Mouse (Mus musculus) hindbrain, embryonic 13.5 days (tissue): Measurements from ENCODE around the gene Slc22a14. TPM values are rescaled to one million over a fixed set of nuclear protein-coding genes. Genes with fewer than 3 reads are reported as not detected.
"Not testable (repeated sequence)": the region's sequence is repeated elsewhere in the genome, so short reads cannot be mapped to it uniquely, and the experiment has no call there.

Experiments used
- ATAC-seq: fragments of 200-750 bp; cut with Nextera tagmentation; 2 replicates; pipeline ENCODE4 v1.8.0; 2017; ENCODE audit warnings: moderate TSS enrichment; ENCODE audit not compliant: low FRiP score
- H3K27ac ChIP-seq: fragments of 300-500 bp; sonication (generic); 2 replicates; pipeline ENCODE4 v1.5.1; 2015; ENCODE audit warnings: inconsistent platforms, mild to moderate bottlenecking, moderate library complexity
- H3K27me3 ChIP-seq: fragments of 300-500 bp; sonication (generic); 2 replicates; pipeline ENCODE4 v1.6.1; 2015; ENCODE audit warnings: mild to moderate bottlenecking, inconsistent platforms
- H3K36me3 ChIP-seq: fragments of 300-500 bp; sonication (generic); 2 replicates; pipeline ENCODE4 v1.6.1; 2015; ENCODE audit warnings: mild to moderate bottlenecking, inconsistent platforms
- H3K4me1 ChIP-seq: fragments of 300-500 bp; sonication (generic); replicated peaks from 2 replicates; pipeline ENCODE4 v1.6.1; 2015; ENCODE audit warnings: inconsistent platforms
- H3K4me2 ChIP-seq: fragments of 300-500 bp; sonication (generic); 2 replicates; pipeline ENCODE4 v1.6.1; 2015; ENCODE audit warnings: inconsistent platforms, mild to moderate bottlenecking, moderate library complexity
- H3K4me3 ChIP-seq: fragments of 300-500 bp; sonication (generic); 2 replicates; pipeline ENCODE4 v1.5.1; 2015; ENCODE audit warnings: mild to moderate bottlenecking, inconsistent platforms
- H3K9ac ChIP-seq: fragments of 300-500 bp; sonication (generic); 2 replicates; pipeline ENCODE4 v1.6.1; 2015; ENCODE audit warnings: mild to moderate bottlenecking, inconsistent platforms
- H3K9me3 ChIP-seq: fragments of 300-500 bp; sonication (generic); 2 replicates; pipeline ENCODE4 v1.6.1; 2016; ENCODE audit warnings: inconsistent platforms
- WGBS: fragments of 180-500 bp; shearing (Covaris S2); methylation state at CpG from one replicate; pipeline ENCODE4 v1.1.7; 2015; 5-methylcytosine and 5-hydroxymethylcytosine counted together
- polyA plus RNA-seq: library from polyadenylated mRNA; unstranded; fragments of >200 nt; fragmentation: Nextera tagmentation; extraction: Ambion mirVana; gene quantifications from 2 replicates; pipeline ENCODE4 v1.2.1, GENCODE M21; 2015

Gene Slc22a14
- polyA plus RNA-seq, 1 experiment from 2014 or later, result not detected

DNA sequence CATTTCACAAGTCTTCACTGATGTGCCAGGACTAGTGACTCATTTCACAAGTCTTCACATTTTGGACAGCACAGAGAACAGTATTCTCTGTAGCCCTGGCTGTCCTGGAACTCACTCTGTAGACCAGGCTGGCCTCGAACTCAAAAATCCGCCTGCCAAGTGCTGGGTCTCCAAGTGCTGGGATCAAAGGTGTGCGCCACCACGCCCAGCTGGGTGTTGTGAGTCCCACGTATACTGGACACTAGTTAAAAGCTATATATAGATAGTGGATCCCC lies 99.3 kb downstream of the Slc22a14 start:
- WGBS, result 94% methylated on average over 5 of the region's 5 CpGs
- H3K4me2 ChIP-seq, H3K9ac ChIP-seq, H3K4me3 ChIP-seq, H3K9me3 ChIP-seq, H3K4me1 ChIP-seq, H3K27me3 ChIP-seq, H3K27ac ChIP-seq, ATAC-seq: not testable (repeated sequence)
- peaks cover 65% of the 10 kb centered on the region for H3K36me3 ChIP-seq

DNA sequence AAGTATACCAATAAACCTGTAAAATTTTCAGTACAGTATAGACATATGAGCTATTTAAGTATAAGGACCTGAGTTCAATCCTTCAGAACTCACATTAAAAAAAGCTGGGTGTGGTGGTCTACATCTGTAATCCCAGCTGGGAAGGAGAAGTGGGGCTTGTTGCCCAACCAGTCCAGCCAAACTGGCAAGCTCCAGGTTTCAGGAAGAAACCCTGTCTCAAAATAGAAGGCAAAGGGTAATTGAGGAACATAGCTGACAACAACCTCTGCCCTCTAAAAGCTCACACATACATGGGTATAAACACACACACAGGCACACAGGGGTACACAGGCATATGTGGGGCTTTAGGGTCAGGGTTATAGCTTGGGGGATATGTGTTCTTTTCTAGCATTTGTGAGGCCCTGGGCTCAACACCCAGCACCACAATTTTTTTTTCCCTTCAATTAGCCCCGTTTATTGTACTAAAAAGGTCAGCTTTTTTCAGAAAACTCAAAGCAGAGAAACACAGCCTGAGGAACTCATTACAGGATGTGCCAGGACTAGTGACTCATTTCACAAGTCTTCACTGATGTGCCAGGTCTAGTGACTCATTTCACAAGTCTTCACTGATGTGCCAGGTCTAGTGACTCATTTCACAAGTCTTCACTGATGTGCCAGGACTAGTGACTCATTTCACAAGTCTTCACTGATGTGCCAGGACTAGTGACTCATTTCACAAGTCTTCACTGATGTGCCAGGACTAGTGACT lies 99.8 kb downstream of the Slc22a14 start:
- not testable (repeated sequence) for H3K27ac ChIP-seq, H3K9ac ChIP-seq, H3K9me3 ChIP-seq, H3K4me2 ChIP-seq, H3K4me1 ChIP-seq, ATAC-seq, H3K27me3 ChIP-seq, H3K4me3 ChIP-seq
- peaks cover 67% of the 10 kb centered on the region for H3K36me3 ChIP-seq
- WGBS, result 97% methylated on average over 1 of the region's 1 CpGs

DNA sequence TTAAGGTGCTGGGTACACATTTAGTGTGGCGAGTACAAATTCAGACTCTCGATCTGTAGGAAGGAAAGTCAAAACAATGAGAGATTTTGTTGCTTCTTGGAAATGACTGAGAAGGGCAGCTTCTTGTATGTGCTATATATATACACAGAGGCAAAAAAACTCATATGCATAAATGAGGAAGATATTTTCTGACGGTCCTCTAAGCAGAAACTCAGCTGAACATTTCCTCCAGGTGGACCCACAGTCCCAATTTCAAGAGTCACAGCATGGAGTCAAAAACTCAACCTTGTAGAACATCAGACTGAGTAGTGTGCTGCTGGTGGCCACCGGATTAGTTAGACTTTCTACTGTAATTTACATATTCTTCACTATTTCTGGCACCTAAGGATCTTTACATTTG lies 102.3 kb downstream of the Slc22a14 start:
- Histone ChIP-seq H3K27me3 (no peaks in the 10 kb centered on the region), H3K4me1 (no peaks in the 10 kb centered on the region), H3K9me3 (no peaks in the 10 kb centered on the region), H3K4me2 (no peak overlapping the region), H3K4me3 (no peak overlapping the region), H3K9ac (no peak overlapping the region), H3K36me3 (peaks cover 69% of the 10 kb centered on the region), H3K27ac (no peak overlapping the region)
- ATAC-seq, result no peak
- WGBS, result 93% methylated on average over 4 of the region's 4 CpGs

DNA sequence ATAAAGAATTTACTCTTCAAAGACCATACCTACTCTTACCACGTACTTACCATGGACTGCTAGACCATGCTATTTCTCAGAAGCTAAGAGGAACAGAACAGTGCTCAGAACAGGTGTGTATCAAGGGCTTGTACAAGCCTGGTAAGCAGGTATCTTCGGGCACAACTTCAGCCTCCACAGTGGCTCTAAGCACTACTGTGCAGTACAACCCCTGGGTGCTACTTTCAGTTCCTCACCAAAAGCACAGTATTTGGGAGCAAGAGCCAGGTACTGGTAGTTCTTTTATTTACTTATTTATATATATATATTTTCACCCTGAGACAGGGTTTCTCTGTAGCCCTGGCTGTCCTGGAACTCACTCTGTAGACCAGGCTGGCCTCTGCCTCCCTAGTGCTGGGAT lies 104.5 kb downstream of the Slc22a14 start:
- WGBS, result 97% methylated on average over 2 of the region's 2 CpGs
- Histone ChIP-seq H3K27ac (no peak overlapping the region), H3K9me3 (no peaks in the 10 kb centered on the region), H3K4me2 (no peak overlapping the region), H3K4me1 (no peaks in the 10 kb centered on the region), H3K36me3 (peaks cover 69% of the 10 kb centered on the region), H3K27me3 (no peaks in the 10 kb centered on the region), H3K4me3 (no peak overlapping the region), H3K9ac (no peak overlapping the region)
- ATAC-seq, result no peak

DNA sequence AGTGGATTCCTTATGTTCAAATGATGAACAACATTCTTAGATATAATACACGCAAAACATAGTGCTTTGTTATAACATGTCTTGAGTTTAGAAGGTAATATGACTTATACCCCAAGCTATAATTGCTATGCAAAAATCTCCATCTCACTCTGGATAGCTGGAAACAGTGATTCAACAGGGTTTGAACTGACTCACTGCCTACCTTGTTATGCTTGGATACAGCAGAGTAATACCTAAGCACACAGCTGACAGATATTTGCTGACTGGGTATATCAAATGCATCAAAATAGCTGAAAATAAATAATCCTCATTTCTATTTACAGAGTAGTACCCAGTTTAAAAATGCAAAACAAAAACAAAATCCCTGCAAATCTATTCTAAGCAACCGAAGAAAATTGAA lies 106.6 kb downstream of the Slc22a14 start:
- Histone ChIP-seq H3K27ac (no peak overlapping the region), H3K9me3 (no peaks in the 10 kb centered on the region), H3K9ac (no peak overlapping the region), H3K36me3 (peaks cover 73% of the 10 kb centered on the region), H3K4me1 (no peaks in the 10 kb centered on the region), H3K4me2 (no peak overlapping the region), H3K27me3 (no peaks in the 10 kb centered on the region), H3K4me3 (no peak overlapping the region)
- WGBS, result 95% methylated on average over 2 of the region's 2 CpGs
- no peak for ATAC-seq

DNA sequence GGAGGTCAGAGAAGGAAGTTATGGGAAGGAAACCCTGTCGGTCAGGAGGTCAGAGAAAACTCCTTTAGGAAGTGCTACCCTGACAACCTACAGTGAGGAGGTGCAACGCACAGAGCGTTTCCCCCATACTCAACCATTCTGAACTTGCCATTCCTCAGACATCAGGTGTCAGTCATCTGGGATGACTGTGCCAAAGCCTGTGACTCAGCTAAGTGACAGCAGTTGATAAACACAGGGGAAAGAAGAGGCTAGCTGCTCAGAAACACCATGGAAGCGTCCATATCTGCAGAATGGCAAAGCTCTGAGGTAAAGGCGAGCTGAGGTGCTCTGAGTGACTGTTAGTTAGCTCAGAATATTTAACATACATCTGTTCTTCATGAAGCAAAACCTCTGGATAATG lies 107.2 kb downstream of the Slc22a14 start:
- H3K4me2 ChIP-seq, result no peak overlapping the region
- H3K4me3 ChIP-seq, result no peak overlapping the region
- no peaks in the 10 kb centered on the region for H3K9me3 ChIP-seq
- peaks cover 78% of the 10 kb centered on the region for H3K36me3 ChIP-seq
- no peak overlapping the region for H3K27ac ChIP-seq
- H3K4me1 ChIP-seq, result no peaks in the 10 kb centered on the region
- no peaks in the 10 kb centered on the region for H3K27me3 ChIP-seq
- WGBS, result 93% methylated on average over 5 of the region's 5 CpGs
- H3K9ac ChIP-seq, result no peak overlapping the region
- ATAC-seq, result no peak

DNA sequence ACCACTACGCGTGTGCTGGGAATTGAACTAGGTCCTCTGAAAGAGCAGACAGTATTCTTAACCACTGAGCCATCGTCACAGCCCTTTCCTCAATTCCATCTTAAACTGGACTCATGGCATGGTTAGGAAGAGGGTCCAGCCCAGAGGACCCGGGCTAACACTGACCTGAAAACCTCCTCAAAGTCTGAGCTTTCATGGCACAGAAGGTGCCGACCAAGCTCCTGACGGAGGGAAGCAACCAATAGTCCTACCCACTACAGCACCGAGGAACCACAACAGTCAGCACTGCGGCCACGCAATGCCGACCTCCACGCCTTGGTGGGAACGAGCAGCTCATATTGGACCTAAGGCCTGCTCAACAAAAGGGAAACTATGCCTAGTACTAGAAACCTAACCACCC lies 109.2 kb downstream of the Slc22a14 start:
- H3K9me3 ChIP-seq, result no peaks in the 10 kb centered on the region
- no peak overlapping the region for H3K9ac ChIP-seq
- no peak for ATAC-seq
- peaks cover 76% of the 10 kb centered on the region for H3K36me3 ChIP-seq
- no peak overlapping the region for H3K4me3 ChIP-seq
- 97% methylated on average over 12 of the region's 12 CpGs for WGBS
- H3K4me2 ChIP-seq, result no peak overlapping the region
- no peaks in the 10 kb centered on the region for H3K4me1 ChIP-seq
- no peaks in the 10 kb centered on the region for H3K27me3 ChIP-seq
- no peak overlapping the region for H3K27ac ChIP-seq

DNA sequence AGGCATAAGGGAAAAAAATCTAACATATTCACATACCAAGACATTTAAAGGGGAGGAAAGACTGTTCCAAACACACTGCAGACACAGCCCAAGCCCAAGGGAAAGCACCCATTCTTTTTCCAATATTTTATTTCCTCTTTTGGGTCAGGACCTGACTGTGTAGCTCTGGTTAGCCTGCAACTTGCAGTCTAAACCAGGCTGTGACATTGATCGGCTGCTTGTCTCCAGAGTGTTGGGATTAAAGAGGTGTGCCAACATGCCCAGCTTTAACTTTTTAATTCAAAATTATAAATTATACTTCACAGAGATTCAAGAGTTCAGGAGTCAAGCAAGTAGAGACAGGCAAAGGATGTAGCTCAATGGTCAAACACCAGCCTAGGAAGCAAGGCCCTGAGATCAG lies 110.3 kb downstream of the Slc22a14 start:
- no peaks in the 10 kb centered on the region for H3K4me1 ChIP-seq
- H3K4me3 ChIP-seq, result no peak overlapping the region
- peaks cover 82% of the 10 kb centered on the region for H3K36me3 ChIP-seq
- H3K9me3 ChIP-seq, result no peaks in the 10 kb centered on the region
- H3K9ac ChIP-seq, result no peak overlapping the region
- H3K4me2 ChIP-seq, result no peak overlapping the region
- H3K27me3 ChIP-seq, result no peaks in the 10 kb centered on the region
- H3K27ac ChIP-seq, result no peak overlapping the region
- ATAC-seq, result no peak
- WGBS, result 100% methylated on average over 1 of the region's 1 CpGs

DNA sequence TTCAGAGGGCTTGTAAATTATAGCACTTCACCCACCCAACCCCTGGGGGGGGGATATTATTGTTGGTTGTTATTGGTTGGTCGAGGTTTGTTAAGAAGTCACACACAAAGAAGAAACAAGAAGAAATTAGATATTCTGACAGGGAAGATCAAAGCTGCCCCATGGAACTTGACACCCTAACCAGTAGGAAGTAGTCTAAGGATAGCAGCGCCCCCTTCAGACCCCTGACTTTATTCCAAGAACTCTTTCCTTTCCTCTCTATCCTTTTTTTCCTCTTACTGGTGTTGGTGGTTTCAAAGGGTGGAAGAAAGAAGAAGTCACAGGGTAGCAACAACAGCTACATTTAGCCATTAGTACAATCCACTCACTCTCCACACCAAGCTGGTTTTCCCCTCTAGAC lies 111.2 kb downstream of the Slc22a14 start:
- Histone ChIP-seq H3K36me3 (peaks cover 83% of the 10 kb centered on the region), H3K4me2 (no peak overlapping the region), H3K9me3 (no peaks in the 10 kb centered on the region), H3K9ac (no peak overlapping the region), H3K27ac (no peak overlapping the region), H3K27me3 (no peaks in the 10 kb centered on the region), H3K4me1 (no peaks in the 10 kb centered on the region), H3K4me3 (no peak overlapping the region)
- ATAC-seq, result no peak
- WGBS, result 85% methylated on average over 2 of the region's 2 CpGs

DNA sequence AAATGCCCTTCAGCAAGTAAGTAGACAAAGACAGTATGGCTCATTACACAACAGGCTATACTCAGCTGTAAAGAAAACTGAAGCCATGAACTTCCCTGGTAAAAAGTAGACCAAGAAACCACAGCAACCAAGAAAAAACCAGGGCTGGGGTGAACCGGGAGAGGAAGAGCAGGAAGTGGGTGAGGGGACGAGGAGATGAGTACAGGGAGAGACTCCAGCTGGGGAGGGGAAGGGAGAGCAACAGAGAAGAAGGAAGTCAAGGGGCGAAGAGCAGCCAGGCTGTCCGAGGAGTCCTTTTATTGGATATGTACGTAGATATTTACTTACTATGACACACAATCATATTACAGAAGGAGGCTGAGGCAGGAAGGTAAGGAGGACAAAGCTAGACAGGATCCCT lies 117.4 kb downstream of the Slc22a14 start:
- H3K4me3 ChIP-seq, result no peak overlapping the region
- H3K4me1 ChIP-seq, result no peaks in the 10 kb centered on the region
- H3K9ac ChIP-seq, result no peak overlapping the region
- no peak overlapping the region for H3K27ac ChIP-seq
- no peaks in the 10 kb centered on the region for H3K27me3 ChIP-seq
- no peak overlapping the region for H3K4me2 ChIP-seq
- peaks cover 59% of the 10 kb centered on the region for H3K36me3 ChIP-seq
- H3K9me3 ChIP-seq, result no peaks in the 10 kb centered on the region
- WGBS, result 85% methylated on average over 5 of the region's 5 CpGs
- no peak for ATAC-seq

DNA sequence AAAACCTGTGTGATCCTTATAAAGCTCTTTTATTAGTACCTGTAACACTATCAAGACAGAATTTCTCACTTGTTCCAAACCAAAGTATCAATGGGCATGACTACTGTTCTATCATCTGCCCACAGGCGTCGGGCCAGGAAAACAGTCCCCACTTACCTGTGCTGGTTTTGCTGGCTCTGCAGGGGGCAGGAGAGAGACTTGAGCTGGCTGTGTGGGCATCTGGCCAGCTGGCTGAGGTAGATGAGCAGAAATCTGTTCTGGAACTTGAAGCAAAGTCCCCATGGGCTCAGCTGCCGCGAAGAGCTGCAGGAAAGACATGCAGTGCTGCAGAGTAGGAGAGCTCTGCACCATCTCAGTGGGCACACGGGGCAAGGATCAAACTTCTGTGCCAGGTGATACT lies 118.5 kb downstream of the Slc22a14 start:
- Histone ChIP-seq H3K27ac (no peak overlapping the region), H3K9ac (0 out of 2 replicates have a peak overlapping the region, but pooled peaks have one; percentile 8), H3K4me2 (no peak overlapping the region), H3K4me3 (no peak overlapping the region), H3K9me3 (no peaks in the 10 kb centered on the region), H3K36me3 (peaks cover 58% of the 10 kb centered on the region), H3K27me3 (no peaks in the 10 kb centered on the region), H3K4me1 (no peaks in the 10 kb centered on the region)
- no peak for ATAC-seq
- WGBS, result 91% methylated on average over 5 of the region's 5 CpGs

DNA sequence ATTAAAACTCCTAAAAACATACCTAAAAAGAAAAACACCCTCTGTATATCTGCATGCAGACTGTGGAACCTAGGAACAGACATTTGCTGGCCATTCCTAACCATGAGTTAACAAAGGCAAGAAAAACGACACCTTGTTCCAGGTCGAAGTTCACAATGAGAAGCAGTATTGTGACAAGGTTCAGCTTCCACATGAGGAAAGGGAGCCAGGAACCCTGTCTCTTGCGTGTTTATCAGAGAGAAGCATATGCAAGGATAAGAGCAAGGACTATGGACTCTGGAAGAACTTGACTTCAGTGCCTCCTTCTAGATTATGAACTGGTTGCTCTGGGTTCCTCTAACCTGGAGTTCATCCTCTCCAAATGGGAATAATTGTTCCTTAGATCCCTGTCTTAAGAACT lies 121.4 kb downstream of the Slc22a14 start:
- 93% methylated on average over 3 of the region's 3 CpGs for WGBS
- H3K36me3 ChIP-seq, result peaks cover 53% of the 10 kb centered on the region
- no peak for ATAC-seq

DNA sequence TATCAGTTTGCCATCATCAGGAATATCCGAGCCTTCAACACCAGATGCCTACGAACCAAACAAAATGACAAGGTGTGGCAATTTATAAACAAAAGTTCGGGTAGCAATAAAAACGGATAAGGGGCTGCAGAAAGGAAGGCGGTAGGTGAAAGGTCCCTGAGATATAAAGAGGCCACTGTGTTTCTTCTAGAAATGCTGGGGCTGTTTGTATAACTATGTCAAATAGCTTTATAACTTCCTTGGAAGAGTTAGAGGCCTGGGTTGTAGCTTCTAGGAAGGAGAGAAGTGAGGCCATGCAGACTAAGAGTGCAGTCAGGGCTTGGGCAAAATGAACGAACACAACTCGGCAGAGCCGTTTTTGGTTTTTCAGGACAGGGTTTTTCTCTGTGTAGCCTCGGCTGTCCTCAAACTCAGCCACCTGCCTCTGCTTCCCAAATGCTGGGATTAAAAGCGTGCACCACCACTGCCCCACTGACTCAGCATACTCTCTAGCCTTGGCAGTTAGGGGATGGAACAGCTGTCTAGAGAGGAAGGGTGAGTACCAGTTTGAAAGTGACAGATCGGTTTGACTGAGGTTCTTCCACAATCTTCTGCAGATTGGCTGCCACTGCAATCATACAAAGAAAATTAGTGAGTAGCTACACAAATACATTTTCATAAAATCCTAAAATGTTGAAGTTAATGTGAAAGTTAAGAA lies 124.0 kb downstream of the Slc22a14 start:
- WGBS, result 92% methylated on average over 11 of the region's 11 CpGs
- Histone ChIP-seq H3K27me3 (no peaks in the 10 kb centered on the region), H3K9ac (no peak overlapping the region), H3K27ac (0 out of 2 replicates have a peak overlapping the region, but pooled peaks have one; percentile 60), H3K4me1 (no peaks in the 10 kb centered on the region), H3K9me3 (no peaks in the 10 kb centered on the region), H3K36me3 (peaks cover 62% of the 10 kb centered on the region), H3K4me2 (no peak overlapping the region), H3K4me3 (no peak overlapping the region)
- no peak for ATAC-seq

More for the DNA sequence above, 121.4 kb downstream of the Slc22a14 start:
- no peak overlapping the region for H3K4me2 ChIP-seq
- H3K27me3 ChIP-seq, result no peaks in the 10 kb centered on the region
- no peaks in the 10 kb centered on the region for H3K4me1 ChIP-seq
- no peak overlapping the region for H3K9ac ChIP-seq
- H3K27ac ChIP-seq, result no peak overlapping the region
- no peak overlapping the region for H3K4me3 ChIP-seq
- H3K9me3 ChIP-seq, result no peaks in the 10 kb centered on the region
